ENCODE assay signal across 15 mouse cellular contexts in the genomic region with DNA sequence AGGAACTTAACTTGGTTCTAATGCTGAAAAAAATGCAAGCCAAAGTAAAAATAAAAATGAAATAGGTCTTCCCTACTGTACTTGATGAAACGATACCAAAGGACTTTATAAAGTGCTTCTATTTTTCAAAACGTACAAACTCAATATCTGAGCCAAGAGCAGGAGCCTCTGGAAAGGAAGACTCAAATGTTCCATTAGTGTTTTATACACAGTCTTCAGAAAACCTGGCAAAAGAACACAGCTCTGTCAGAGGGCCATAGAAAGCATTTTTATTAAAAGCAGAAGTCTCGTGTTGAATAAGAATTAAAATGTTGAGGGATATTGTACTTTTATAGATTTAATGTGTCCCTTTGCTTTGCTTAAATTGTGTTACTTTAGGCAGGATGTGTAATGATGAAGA.
"Had no signal": no experiment of that assay in that cellular context is flagged by ENCODE, and none has a peak within 500 bp of the region (broad histone marks: within the 10 kb centered on the region; RNA-seq: fewer than 3 reads in every experiment).

No protein-coding gene starts in this region.

- H3K27me3 ChIP-seq: neural tube, embryonic 13.5 days; neural tube, embryonic 15.5 days; stomach, embryonic 15.5 days had no signal

- H3K36me3 ChIP-seq: neural tube, embryonic 13.5 days; neural tube, embryonic 15.5 days; stomach, embryonic 15.5 days had no signal

- H3K9me3 ChIP-seq: neural tube, embryonic 13.5 days; neural tube, embryonic 15.5 days; stomach, embryonic 15.5 days had no signal

- H3K4me3 ChIP-seq: neural tube, embryonic 13.5 days; neural tube, embryonic 15.5 days; stomach, embryonic 15.5 days had no signal

- DNase-seq: retina, postnatal 1 day; right cerebral cortex, adult 18-20 months; right cerebral cortex, postnatal 25 days; right cerebral cortex, postnatal 4 days; spleen, adult 18-20 months; thymus, adult 18-20 months; thymus, adult 2 months; thymus, postnatal 14 days; thymus, postnatal 25 days; thymus, postnatal 36 days; thymus, postnatal 4 days had no signal

- H3K4me1 ChIP-seq: neural tube, embryonic 13.5 days; neural tube, embryonic 15.5 days; stomach, embryonic 15.5 days had no signal

- H3K4me2 ChIP-seq: neural tube, embryonic 13.5 days; neural tube, embryonic 15.5 days; stomach, embryonic 15.5 days had no signal

- H3K27ac ChIP-seq: neural tube, embryonic 13.5 days; neural tube, embryonic 15.5 days; stomach, embryonic 15.5 days; stomach, postnatal 0 days had no signal

- H3K9ac ChIP-seq: neural tube, embryonic 13.5 days; neural tube, embryonic 15.5 days; stomach, embryonic 15.5 days had no signal
